In the genomic region with DNA sequence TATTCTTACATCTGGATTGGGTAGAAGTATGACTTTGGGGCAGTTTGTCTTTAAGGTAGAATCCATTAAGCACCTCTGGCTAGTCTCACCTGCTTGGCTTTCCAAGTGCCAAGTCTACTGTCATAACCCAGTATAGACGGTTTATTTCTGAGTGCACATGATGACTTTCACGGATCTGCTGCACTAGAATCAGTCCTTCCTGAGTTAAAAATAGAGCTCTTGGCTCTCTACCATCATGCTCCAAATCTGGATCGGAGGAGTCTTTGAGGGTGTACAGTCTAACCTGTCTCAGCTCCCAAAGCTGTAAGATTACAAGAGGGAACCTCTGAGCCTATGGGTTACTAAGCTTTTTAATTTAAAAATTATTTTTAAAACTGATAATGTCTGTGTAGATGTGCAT, we compare ENCODE assay signal across 14 mouse cellular contexts. TPM values are rescaled to one million over a fixed set of nuclear protein-coding genes. Genes with fewer than 3 reads are reported as not detected.
"Had no signal": no experiment of that assay in that cellular context is flagged by ENCODE, and none has a peak within 500 bp of the region (broad histone marks: within the 10 kb centered on the region; RNA-seq: fewer than 3 reads in every experiment).

No protein-coding gene starts in this region.

- H3K36me3 ChIP-seq: kidney, embryonic 15.5 days; limb, embryonic 13.5 days; midbrain, embryonic 12.5 days; neural tube, embryonic 13.5 days had no signal

- H3K4me2 ChIP-seq: kidney, embryonic 15.5 days; limb, embryonic 13.5 days; midbrain, embryonic 12.5 days; neural tube, embryonic 13.5 days had no signal

- H3K4me1 ChIP-seq: kidney, embryonic 15.5 days; limb, embryonic 13.5 days; midbrain, embryonic 12.5 days; neural tube, embryonic 13.5 days had no signal

- H3K9ac ChIP-seq: kidney, embryonic 15.5 days; limb, embryonic 13.5 days; liver, embryonic 14.5 days; midbrain, embryonic 12.5 days; neural tube, embryonic 13.5 days had no signal

- DNase-seq: kidney, adult 2 months; kidney, postnatal 14 days; lung, adult 18-20 months; thymus, postnatal 36 days had no signal

- H3K9me3 ChIP-seq: kidney, embryonic 15.5 days; limb, embryonic 13.5 days; midbrain, embryonic 12.5 days; neural tube, embryonic 13.5 days had no signal

- H3K4me3 ChIP-seq: kidney, embryonic 15.5 days; limb, embryonic 13.5 days; midbrain, embryonic 12.5 days; neural tube, embryonic 13.5 days had no signal

- H3K27me3 ChIP-seq: kidney, embryonic 15.5 days; limb, embryonic 13.5 days; midbrain, embryonic 12.5 days; neural tube, embryonic 13.5 days had no signal

- ATAC-seq: midbrain, embryonic 16.5 days had no signal

- H3K27ac ChIP-seq: kidney, embryonic 15.5 days; limb, embryonic 13.5 days; liver, embryonic 14.5 days; midbrain, embryonic 12.5 days; neural tube, embryonic 13.5 days; stomach, postnatal 0 days had no signal

RNA-seq across cellular contexts. Expression of a gene that starts 0.9 kb away (rescaled TPM):
- total RNA-seq: liver, adult 2 months; megakaryocyte-erythroid progenitor cell, adult 5-6 weeks had no signal
- polyA plus RNA-seq: kidney, embryonic 15.5 days; limb, embryonic 13.5 days; liver, adult 2 months; liver, embryonic 14.5 days; midbrain, embryonic 12.5 days; neural tube, embryonic 13.5 days had no signal

RNA-seq across cellular contexts. Expression of a gene that starts 50.9 kb away (rescaled TPM):
- total RNA-seq: liver, adult 2 months; megakaryocyte-erythroid progenitor cell, adult 5-6 weeks had no signal
- polyA plus RNA-seq: kidney, adult 2 months; liver, adult 2 months; liver, embryonic 14.5 days; lung, embryonic 16.5 days; midbrain, embryonic 12.5 days; midbrain, embryonic 16.5 days; neural tube, embryonic 13.5 days; stomach, postnatal 0 days had no signal
